Mouse (Mus musculus) erythroid progenitor cell, adult 5-6 weeks (primary cell): ENCODE results near the gene Mvd. TPM values are rescaled to one million over a fixed set of nuclear protein-coding genes. Genes with fewer than 3 reads are reported as not detected.

ENCODE experiments used
- ATAC-seq: replicated peaks from 2 replicates; pipeline ENCODE4 v1.8.0; 2016; ENCODE audit warnings: moderate number of reproducible peaks, mild to moderate bottlenecking, moderate TSS enrichment, inconsistent platforms; ENCODE audit not compliant: poor library complexity, low FRiP score, severe bottlenecking
- total RNA-seq, 2 experiments: library from RNA; stranded (forward) in 1 of 2; stranded (reverse) in 1 of 2; fragments of 150-400 nt in 1 of 2; fragments of 186-747, 209-891 nt in 1 of 2; gene quantifications; 2 replicates each; pipeline versions ENCODE4 v1.2.3 to v1.2.4; 2015 to 2017; ENCODE audit warnings: low replicate concordance in 2 of 2

Mvd gene
- total RNA-seq, 2 experiments from 2014 or later = 1.8 TPM; not detected in 1

DNA sequence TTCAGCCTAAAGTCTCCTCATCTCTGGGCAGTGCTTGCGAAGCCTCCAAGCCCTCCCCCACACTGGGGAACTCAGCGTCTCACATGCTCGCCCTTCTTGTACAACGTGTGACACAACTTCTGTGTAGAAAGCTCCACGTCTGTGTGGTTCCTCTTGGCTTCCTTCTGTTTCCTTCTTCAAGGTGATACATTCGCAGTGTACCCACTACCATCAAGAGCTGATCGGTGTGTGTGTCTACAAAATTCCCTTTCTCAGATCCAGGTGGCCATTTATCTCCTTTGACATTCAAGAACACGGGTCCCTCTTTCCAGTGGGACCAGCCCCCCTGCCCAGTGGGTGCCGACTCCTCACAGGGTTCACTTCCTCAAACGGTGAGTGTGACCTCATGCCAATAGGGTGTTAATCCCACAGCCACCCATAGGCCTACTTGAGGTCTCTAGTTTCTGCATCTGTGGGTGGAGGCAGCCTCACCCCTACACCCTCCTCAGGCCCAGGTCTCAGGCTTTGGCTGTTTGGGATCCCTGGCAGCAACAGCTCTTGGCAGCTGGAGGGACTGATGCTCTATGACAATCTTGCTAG, 13.1 kb downstream of the Mvd start:
- no peak for ATAC-seq

DNA sequence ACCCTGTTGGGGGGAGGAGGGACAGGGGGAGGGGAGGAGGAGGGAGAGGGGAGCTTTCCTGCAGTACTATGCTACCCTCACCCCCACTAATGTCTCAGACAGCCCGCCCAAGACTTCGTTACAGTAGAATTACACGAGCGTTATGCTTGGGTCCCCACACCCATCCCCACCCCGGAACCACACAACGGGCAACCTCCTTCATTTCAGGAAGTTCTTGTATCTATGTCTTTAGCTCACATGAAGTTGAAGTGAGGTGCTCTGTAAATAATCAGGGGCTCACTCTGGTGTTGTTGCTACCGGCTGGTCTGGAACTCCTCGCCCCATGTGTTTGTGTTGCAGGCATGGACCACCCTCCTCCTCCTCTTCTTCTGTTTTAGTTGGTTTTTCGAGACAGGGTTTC, 15.1 kb downstream of the Mvd start:
- ATAC-seq = no peak

DNA sequence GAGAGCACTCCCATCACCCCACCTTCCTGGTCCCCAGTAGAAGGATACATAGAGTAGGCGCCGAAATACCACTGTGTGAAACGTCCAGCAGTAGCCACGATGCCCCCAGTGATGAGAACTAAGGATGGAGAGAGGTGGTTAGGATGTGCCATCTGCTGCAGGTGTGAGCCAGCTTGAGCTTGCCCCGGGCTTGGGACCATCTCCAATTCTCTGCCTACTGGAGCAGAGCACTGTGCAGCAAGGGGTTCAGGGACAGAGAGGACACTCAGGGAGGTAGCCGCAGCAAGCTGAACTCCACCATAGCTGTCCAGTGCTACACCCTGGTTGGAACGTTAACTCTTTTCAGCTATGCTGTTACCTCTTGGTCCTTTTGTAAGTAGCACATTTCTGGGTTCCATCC, 15.6 kb downstream of the Mvd start:
- no peak for ATAC-seq

DNA sequence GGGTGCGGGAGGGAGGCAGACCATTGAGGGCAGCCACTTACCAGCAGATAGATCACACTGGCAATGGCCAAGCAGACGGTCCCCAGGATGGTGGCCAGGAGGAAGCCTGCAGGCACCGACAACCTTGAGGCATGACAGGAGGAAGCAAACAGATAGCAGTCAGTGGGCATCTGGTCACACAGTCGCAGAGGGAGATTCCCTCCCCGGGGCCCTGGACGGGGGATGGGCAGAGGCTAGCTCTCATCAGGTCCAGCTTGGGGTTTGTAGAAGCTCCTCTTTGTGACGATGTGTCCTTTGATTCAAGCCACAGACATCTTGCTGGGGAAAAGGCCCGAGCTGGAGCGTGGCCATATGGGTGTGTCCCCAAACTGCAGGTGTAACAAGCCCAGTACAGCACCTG, 17.1 kb downstream of the Mvd start:
- no peak for ATAC-seq

DNA sequence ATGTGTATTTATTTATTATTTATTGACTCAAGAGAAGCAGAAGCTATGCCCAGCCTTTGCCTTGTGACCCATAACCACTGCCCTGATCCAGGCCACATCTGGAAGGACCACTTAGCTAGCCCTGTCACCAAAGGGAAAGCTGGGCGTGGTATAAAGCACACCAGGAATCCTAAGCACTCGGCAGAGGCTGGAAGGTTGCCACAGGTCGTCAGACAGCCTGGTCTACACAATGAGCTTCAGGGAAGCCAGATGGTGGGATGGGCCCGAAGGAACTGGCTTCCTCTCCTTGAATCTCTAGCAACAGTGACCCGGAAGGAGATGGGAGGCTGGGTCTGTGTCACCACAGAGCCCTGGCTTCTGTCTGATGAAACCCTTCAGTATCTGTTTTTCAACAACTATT, 19.6 kb downstream of the Mvd start:
- no peak for ATAC-seq

DNA sequence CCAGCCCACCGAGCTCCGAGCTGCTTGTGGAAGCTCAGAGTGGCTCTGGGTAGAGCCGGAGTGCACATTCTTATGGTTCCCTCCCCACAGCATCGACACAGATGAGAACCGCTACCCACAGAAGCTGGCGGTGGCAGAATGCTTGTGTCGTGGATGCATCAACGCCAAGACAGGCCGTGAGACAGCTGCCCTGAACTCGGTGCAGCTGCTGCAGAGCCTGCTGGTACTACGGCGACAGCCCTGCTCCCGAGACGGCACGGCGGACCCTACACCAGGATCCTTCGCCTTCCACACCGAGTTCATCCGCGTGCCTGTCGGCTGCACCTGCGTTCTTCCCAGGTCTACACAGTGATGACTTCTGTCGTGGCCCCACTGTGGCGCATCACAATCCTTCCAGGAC, 20.0 kb downstream of the Mvd start:
- no peak for ATAC-seq

DNA sequence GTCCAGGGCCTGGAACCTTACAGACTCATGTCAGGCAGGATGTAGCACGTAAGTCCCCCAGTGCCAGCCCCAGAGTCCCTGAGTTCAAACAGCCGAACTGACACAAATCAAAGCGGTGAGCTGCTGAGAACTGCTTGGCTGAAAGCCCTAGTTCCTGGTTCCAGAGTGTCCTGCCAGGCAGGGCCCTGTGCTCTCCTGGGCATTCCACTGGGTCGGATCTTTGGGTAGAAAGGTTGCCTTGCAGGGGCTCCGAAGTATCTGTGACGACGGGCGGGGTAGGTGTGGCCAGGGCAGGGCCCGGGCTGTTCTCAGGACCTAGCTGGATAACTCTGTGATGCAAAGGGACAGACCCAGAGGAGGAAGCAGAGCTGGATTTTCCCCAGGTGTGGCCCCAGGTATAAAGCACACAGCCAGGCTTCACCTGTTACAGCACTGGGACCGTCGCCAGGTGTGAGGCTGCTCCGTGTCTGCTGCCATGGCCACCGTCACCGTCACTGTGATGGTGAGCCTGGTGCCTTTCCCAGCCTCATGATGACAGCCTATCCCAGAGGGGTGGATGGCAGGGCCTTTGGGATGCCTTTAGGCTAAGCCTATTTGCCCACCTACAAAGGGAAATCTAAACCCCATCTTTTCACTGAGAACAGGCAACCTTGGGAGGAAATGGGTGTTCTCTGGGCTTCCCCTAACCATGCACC, 21.7 kb downstream of the Mvd start, which contains the start of gene Il17c:
TSS of gene Il17c (plus strand) at position 645 of the 695 bp plus-strand sequence.
- ATAC-seq = no peak

DNA sequence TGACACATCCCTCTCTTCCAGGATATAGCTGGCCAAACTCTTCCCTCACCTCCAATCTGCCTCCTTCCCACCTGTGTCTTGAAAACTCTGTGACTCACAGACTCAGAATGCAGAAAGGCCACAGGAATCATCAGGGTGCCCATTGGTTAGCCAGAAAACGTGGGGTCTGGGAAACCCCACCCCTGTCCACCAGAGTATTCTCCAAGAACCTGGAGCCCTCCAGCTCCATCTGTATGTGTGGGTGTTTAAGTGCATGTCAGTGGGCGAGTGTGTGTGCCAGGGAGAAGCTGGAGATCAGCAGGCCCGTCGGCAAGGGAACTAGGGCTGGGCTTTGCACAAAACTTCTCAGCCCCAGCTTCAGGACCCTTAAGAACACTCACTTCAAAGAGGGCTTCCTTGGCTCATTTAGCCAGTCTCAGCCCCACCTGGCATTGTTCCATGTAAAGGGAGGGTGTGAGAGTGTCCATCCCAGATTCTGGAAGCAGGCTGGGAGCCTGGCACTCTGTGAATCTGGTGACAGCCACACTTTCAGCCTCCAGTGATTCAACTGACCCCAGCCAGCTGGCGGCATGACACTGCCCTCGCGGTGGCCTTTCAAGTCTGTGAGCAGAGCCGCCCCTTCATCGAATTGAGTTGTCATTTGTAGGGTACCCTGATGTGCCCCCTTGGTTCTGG, 23.2 kb downstream of the Mvd start:
- no peak for ATAC-seq

DNA sequence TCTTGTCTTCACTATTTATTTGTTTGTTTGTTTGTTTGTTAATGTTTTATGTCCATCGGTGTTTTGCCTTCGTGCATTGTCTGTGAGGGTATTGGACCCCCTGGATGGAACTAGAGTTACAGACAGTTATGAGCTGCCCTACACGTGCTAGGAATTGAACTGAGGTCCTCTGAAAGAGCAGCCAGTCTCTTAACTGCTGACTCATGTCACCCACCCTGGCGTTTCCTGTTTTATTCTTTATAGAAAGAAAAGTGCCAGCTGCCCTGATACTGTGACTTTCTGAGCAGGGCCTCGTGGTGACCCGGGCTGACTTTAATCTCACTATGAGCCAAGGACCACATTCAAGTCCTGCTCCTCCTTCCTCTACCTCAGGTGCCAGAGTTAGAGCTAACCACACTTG, 27.7 kb downstream of the Mvd start:
- no peak for ATAC-seq

DNA sequence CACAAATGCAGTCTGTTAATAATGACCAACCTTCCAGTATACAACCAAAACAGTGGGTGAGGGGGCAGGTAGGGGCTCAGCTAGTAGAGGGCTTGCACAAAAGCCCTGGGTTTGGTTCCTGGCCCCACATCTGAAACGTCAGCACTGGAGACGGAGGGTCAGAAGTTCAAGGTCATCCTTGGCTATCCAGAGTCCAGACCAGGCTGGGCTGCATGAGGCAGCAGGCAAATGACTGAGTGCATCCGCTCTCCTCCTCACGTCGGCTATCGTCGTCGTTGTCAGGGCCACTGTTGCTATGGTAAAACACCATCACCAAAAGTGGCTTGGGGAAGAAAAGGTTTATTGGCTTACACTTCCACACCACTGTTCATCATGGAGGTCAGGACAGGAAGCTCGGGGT, 28.9 kb downstream of the Mvd start:
- ATAC-seq = no peak

DNA sequence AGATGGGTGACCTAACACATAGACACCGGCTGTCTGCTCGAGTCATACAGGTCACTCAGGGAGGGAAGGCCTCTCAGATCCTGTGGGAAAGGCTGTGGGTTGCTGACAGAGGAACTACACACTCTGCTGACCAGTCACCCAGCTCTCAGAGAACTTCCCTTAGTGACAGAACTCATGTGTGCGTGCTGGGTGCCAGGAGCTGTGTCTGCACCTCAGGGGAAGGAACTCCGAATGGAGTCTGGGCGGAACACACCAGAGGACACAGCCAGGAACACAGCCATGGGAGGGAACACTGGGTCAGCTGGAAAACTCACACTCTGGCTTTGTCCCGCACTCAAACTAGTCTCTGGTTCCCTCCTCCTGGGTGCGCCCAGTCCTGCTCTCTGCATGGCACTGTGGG, 35.5 kb downstream of the Mvd start:
- ATAC-seq = no peak

DNA sequence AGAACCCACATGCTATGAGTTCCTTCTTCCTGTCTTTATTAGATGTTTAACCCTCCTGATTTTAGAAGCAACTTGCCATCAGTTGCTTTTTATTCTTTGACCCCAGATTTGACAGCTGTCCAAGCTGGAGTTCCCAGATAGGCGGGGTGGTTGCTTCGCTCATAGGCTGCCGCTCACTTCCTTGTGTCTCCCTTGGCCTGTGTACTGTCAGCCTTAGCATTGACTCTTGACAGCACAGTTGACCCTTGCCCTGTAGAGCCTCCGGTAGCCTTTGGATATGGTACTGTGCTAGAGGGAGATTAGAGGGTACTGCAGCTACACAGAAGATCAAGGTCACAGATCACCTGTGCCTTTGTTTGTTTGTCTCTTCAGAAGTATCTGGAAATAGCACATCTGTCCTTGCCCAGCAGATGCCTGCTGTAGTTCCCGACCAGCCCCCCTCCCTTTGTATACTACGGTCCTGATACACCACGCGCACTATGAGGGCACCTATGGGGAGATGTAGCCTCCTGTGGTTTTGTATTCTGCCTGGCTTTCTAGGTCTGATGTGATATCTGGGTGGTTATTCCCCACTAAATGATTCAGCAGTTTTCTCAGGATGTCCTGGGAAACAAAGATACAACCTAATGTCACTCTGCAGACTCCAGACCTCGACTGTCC, 37.9 kb downstream of the Mvd start:
- no peak for ATAC-seq

DNA sequence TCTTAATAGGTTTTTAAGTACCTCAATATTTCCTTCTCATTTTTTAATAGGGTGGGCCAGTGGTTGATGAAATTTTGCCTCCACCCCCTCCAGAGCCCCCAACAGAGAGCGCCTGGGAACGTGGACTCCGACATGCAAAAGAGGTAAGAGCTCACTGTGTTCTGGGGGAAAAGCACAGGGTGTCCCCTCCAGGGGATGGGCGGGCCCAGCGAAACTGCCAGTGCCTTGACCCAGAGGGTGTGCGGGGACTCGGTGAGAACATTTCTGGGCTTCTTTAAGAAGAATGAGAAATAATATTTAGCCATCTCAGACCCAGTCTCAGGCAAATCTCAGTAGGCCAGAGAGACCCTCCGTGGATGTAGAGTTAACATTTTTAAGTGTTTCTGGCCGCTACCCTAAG, 45.0 kb downstream of the Mvd start:
- ATAC-seq = no peak

DNA sequence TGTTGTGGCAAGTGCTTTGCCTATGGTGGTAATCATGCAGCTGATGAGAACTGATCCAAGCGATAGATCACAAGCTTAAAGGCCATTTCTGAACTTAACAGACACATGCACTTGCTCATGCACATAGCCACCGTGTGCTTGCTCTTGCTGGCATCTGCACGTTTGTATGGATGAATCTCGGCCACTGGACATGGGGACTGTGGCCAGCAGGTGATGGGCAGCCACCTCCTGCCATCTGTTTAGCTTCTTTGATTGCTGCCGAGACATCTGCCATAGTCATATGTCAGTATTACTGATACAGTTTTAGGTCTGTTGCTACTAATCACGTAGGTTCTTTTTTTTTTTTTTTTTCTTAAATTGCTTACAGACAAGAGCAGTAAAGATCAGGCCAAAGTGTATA, 47.9 kb downstream of the Mvd start:
- ATAC-seq = no peak

DNA sequence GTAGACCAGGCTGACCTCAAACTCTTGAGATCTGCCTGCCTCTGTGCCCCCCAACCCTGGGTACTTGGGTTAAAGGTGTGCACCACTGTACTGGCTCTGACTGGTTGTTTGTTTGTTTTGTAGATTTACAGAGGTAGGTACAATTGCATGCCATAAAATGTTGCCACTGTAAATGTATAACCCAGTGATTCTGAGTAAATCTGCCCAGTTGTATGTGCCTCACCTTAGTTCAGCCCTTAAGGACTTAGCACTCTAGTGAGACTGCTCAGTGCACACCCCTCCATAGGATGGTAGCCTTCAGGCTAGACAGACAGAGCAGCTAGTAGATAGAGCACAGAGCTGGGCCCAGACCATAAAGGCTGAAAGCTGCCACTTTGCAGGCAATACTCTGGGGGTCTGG, 49.5 kb downstream of the Mvd start:
- no peak for ATAC-seq

DNA sequence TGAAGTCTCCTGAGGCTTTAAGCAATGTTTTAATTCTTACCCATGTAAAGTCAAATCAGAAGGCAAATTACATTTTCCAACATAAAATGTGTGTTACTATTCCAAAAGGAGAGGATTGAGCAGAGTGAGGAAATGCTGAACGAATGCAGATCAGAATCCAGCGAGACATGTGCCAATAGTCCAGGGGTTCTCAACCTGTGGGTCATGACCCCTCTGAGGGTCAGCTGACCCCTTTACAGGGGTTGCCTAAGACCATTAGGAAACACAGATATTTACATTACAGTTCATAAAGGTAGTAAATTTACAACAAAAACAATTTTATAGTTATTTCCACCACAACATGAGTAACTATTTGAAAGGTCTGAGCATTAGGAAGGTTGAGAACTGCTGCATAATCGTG, 52.5 kb downstream of the Mvd start:
- no peak for ATAC-seq

DNA sequence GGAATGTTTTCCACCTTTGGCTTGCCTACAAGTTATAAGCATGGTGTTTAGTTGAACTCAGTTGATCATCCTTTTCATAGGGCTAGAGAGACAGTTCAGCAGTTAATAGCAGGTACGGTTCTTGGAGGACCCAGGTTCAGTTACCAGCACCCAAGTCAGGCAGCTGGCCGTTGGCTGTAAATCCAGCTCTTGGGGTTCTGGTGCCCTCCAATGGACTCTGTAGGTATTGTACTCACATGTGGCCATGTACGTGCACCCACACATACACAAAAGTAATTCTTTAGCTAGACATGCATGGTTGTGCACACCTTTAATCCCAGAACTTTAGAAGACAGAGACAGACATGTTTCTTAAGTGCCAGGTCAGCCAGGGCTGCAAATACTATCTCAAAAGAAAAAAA, 53.9 kb downstream of the Mvd start:
- ATAC-seq = no peak
